Mouse (Mus musculus): ENCODE results near the gene Dll4. TPM values are rescaled to one million over a fixed set of nuclear protein-coding genes. Genes with fewer than 3 reads are reported as not detected.
A peak's percentile ranks its signal among the peaks of the same experiment; 100 is the strongest.

Gene Dll4
- total and polyA plus RNA-seq, 3 experiments, result 13.7 to 22.0 (median 15.8) TPM

DNA sequence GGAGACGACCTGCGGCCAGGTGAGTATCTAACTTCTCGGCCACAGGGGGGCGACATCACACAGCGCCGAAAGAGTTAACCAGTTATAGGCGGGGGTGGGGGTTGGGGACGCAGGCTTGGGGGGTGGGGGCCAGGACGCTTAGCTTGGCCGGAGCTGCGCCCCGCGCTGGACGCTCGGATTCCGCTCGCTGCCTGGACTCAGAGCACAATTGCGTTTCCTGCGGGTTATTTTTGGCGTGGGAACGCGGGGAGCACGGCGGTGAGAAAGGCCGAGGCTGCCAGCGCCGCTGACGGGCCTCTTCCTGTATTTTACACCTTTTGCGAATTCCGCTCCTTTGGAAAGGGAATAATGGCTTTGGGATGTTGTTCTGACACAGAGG is 1.5 kb downstream of the Dll4 start:
- peaks cover 4% of the 10 kb centered on the region; the same call in 1 of the 2 replicates for H3K36me3 ChIP-seq (ENCODE audit: control insufficient read depth, insufficient read depth, low read length)
- intact Hi-C loops (cut with DNase I), result loop anchor here (1.0 to 2.0 kb wide), 3 partner anchors 9 to 27 kb away; no protein-coding TSS in a partner anchor
- peak; percentile 52 for TF ChIP-seq POLR2A (IDR thresholded peaks at IDR 0.05; ENCODE audit: insufficient read depth, low read depth, low read length)
- peak; percentile 87; the same call in 1 of the 2 replicates for TF ChIP-seq EP300 (IDR thresholded peaks at IDR 0.05; ENCODE audit: insufficient read depth, low read depth, low read length)
- TF ChIP-seq CTCF (IDR thresholded peaks at IDR 0.05), result peak; percentile 63
- peaks cover 2% of the 10 kb centered on the region; the same call in 1 of the 2 replicates for H3K79me2 ChIP-seq (replicated peaks; ENCODE audit: control insufficient read depth, insufficient read depth, low read length)
- H3K27ac ChIP-seq, result peak overlapping the region; percentile 94
- peaks cover 6% of the 10 kb centered on the region; the same call in 1 of the 2 replicates for H3K27me3 ChIP-seq (ENCODE audit: control insufficient read depth, insufficient read depth, low read length)
- H3K4me3 ChIP-seq, result peak overlapping the region; percentile 81
- H3K4me1 ChIP-seq (ENCODE audit: control insufficient read depth, insufficient read depth, low read length), result peaks cover 7% of the 10 kb centered on the region
- H3K9ac ChIP-seq (ENCODE audit: low read depth, low read length), result peak overlapping the region; percentile 77
- under 1% methylated on average over 30 of the region's 30 CpGs for WGBS
- peak; percentile 77 to 87 for DNase-seq

DNA sequence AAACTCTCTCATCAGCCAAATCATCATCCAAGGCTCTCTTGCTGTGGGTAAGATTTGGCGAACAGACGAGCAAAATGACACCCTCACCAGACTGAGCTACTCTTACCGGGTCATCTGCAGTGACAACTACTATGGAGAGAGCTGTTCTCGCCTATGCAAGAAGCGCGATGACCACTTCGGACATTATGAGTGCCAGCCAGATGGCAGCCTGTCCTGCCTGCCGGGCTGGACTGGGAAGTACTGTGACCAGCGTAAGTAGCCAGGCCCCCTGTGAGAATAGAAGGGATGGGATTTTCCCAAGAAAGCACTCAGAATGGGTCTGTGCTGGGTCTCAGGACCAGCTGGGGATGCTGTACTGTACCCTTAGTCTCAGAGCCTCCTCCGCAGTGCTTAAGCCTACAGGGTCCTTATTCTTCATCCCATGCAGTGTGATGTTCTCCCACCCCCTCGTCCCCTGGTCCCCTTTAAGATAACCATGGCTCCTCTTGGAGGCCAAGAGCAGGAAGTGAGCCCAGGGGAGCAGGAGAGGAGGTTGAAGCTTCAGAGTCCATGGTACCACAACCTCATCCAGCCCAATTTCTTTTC is 2.5 kb downstream of the Dll4 start:
- no peak for DNase-seq
- peaks cover 2% of the 10 kb centered on the region; the same call in 1 of the 2 replicates for H3K79me2 ChIP-seq (replicated peaks; ENCODE audit: control insufficient read depth, insufficient read depth, low read length)
- peak overlapping the region; percentile 94 for H3K27ac ChIP-seq
- intact Hi-C loops (cut with DNase I), result loop anchor here (1.0 to 2.0 kb wide), 3 partner anchors 8 to 28 kb away; no protein-coding TSS in a partner anchor
- H3K27me3 ChIP-seq (ENCODE audit: control insufficient read depth, insufficient read depth, low read length), result peaks cover 4% of the 10 kb centered on the region; the same call in 1 of the 2 replicates
- peaks cover 7% of the 10 kb centered on the region for H3K4me1 ChIP-seq (ENCODE audit: control insufficient read depth, insufficient read depth, low read length)
- peak overlapping the region; percentile 81 for H3K4me3 ChIP-seq
- H3K9ac ChIP-seq (ENCODE audit: low read depth, low read length), result peak overlapping the region; percentile 32
- WGBS, result 22% methylated on average over 11 of the region's 11 CpGs
- TF ChIP-seq CTCF (IDR thresholded peaks at IDR 0.05) (no peak), EP300 (IDR thresholded peaks at IDR 0.05; ENCODE audit: insufficient read depth, low read depth, low read length) (no peak), POLR2A (IDR thresholded peaks at IDR 0.05; ENCODE audit: insufficient read depth, low read depth, low read length) (no peak)
- peaks cover 4% of the 10 kb centered on the region; the same call in 1 of the 2 replicates for H3K36me3 ChIP-seq (ENCODE audit: control insufficient read depth, insufficient read depth, low read length)

DNA sequence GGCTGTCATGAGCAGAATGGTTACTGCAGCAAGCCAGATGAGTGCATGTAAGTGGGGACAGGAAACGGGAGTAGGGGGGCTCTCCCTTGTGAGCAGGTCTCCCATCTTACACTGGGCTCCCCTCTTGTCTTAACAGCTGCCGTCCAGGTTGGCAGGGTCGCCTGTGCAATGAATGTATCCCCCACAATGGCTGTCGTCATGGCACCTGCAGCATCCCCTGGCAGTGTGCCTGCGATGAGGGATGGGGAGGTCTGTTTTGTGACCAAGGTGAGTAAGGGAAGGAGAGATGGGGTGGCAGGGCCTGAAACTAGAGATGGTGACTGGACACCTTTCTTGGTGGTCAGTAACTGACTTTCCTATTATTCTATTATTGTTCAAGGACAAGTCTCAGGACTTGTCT is 3.0 kb downstream of the Dll4 start:
- Histone ChIP-seq H3K27me3 (ENCODE audit: control insufficient read depth, insufficient read depth, low read length) (peaks cover 4% of the 10 kb centered on the region; the same call in 1 of the 2 replicates), H3K4me1 (ENCODE audit: control insufficient read depth, insufficient read depth, low read length) (peaks cover 7% of the 10 kb centered on the region), H3K9ac (ENCODE audit: low read depth, low read length) (peak overlapping the region; percentile 32), H3K36me3 (ENCODE audit: control insufficient read depth, insufficient read depth, low read length) (peaks cover 4% of the 10 kb centered on the region; the same call in 1 of the 2 replicates), H3K27ac (peak overlapping the region; percentile 94), H3K79me2 (replicated peaks; ENCODE audit: control insufficient read depth, insufficient read depth, low read length) (peaks cover 2% of the 10 kb centered on the region; the same call in 1 of the 2 replicates), H3K4me3 (peak overlapping the region; percentile 81)
- TF ChIP-seq CTCF (IDR thresholded peaks at IDR 0.05), result no peak
- no peak for TF ChIP-seq EP300 (IDR thresholded peaks at IDR 0.05; ENCODE audit: insufficient read depth, low read depth, low read length)
- WGBS, result 37% methylated on average over 5 of the region's 5 CpGs
- no peak for DNase-seq
- intact Hi-C loops (cut with DNase I), result no loop called here

DNA sequence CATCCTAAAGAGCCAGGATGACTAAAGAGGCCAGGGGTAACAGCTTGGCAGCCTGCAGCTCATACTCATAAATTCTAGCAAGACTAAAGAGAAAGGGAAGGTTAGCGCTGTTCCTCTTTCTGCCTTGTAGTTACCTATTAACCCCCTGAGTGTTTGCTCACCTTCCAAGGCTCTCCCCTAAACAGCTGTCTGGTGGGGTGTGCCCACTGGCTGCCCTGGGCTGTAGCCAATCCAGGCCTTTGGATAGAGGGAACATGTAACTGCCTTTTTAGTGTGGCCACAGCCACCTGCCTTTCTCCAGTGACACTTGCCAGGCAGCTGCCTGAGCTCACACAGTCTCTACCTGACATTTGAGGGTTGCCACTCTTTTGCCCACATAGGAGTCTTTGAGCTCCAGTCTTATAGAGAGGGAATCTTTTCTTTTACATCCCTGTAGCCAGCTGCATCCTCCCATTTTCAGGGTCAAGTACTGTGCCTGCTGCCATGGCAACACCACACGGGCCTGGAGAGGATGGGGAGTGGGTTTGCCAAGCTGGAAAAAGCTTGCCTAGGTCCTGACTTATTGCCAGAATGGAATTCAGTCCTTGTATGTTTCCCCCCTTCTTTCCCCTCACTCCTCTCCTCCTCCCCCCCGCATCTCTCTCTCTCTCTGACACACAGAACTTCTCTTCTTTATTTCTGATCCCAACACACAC is 3.7 kb downstream of the Dll4 start:
- peaks cover 2% of the 10 kb centered on the region; the same call in 1 of the 2 replicates for H3K27me3 ChIP-seq (ENCODE audit: control insufficient read depth, insufficient read depth, low read length)

DNA sequence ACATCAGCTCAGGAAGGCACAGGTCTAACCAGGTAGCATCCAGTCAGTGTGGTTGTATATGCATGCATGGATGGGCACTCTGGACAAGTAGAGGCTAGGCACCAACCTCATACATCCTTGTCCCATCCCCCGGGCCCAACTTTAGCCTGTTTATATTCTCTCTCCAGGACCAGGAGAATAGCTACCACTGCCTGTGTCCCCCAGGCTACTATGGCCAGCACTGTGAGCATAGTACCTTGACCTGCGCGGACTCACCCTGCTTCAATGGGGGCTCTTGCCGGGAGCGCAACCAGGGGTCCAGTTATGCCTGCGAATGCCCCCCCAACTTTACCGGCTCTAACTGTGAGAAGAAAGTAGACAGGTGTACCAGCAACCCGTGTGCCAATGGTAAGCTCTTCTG is 5.2 kb downstream of the Dll4 start:
- peak overlapping the region; percentile 24 for H3K9ac ChIP-seq (ENCODE audit: low read depth, low read length)
- peaks cover 2% of the 10 kb centered on the region; the same call in 1 of the 2 replicates for H3K27me3 ChIP-seq (ENCODE audit: control insufficient read depth, insufficient read depth, low read length)
- DNase-seq, result peak in 1 of 2 experiments; percentile 17
- peaks cover 4% of the 10 kb centered on the region for H3K4me1 ChIP-seq (ENCODE audit: control insufficient read depth, insufficient read depth, low read length)
- H3K79me2 ChIP-seq (replicated peaks; ENCODE audit: control insufficient read depth, insufficient read depth, low read length), result peaks cover 2% of the 10 kb centered on the region; the same call in 1 of the 2 replicates
- no peak for TF ChIP-seq EP300 (IDR thresholded peaks at IDR 0.05; ENCODE audit: insufficient read depth, low read depth, low read length)
- no peak for TF ChIP-seq CTCF (IDR thresholded peaks at IDR 0.05)
- TF ChIP-seq POLR2A (IDR thresholded peaks at IDR 0.05; ENCODE audit: insufficient read depth, low read depth, low read length), result no peak
- peak overlapping the region; percentile 53 for H3K27ac ChIP-seq
- intact Hi-C loops (cut with DNase I), result no loop called here
- H3K36me3 ChIP-seq (ENCODE audit: control insufficient read depth, insufficient read depth, low read length), result peaks cover 8% of the 10 kb centered on the region
- H3K4me3 ChIP-seq, result peak overlapping the region; percentile 36; the same call in 1 of the 2 replicates
- 73% methylated on average over 8 of the region's 8 CpGs for WGBS

More for the DNA sequence above, 3.7 kb downstream of the Dll4 start:
- Histone ChIP-seq H3K27ac (peak overlapping the region; percentile 94), H3K79me2 (replicated peaks; ENCODE audit: control insufficient read depth, insufficient read depth, low read length) (peaks cover 2% of the 10 kb centered on the region; the same call in 1 of the 2 replicates), H3K9ac (ENCODE audit: low read depth, low read length) (peak overlapping the region; percentile 19; the same call in 1 of the 2 replicates), H3K4me1 (ENCODE audit: control insufficient read depth, insufficient read depth, low read length) (peaks cover 7% of the 10 kb centered on the region), H3K4me3 (peak overlapping the region; percentile 81), H3K36me3 (ENCODE audit: control insufficient read depth, insufficient read depth, low read length) (peaks cover 4% of the 10 kb centered on the region; the same call in 1 of the 2 replicates)
- TF ChIP-seq CTCF (IDR thresholded peaks at IDR 0.05) (no peak), EP300 (IDR thresholded peaks at IDR 0.05; ENCODE audit: insufficient read depth, low read depth, low read length) (no peak), POLR2A (IDR thresholded peaks at IDR 0.05; ENCODE audit: insufficient read depth, low read depth, low read length) (no peak)
- WGBS, result 56% methylated on average over 3 of the region's 3 CpGs
- intact Hi-C loops (cut with DNase I), result no loop called here
- no peak for DNase-seq
